Mouse (Mus musculus) cerebellum, adult 2 months (tissue): ENCODE results near the gene Ppp1ca. TPM values are rescaled to one million over a fixed set of nuclear protein-coding genes. Genes with fewer than 3 reads are reported as not detected.
A peak's percentile ranks its signal among the peaks of the same experiment; 100 is the strongest.

ENCODE experiments used
- DNase-seq, 2 experiments: peaks; one replicate each; pipeline ENCODE4 v3.0.0; 2021
- H3K27ac ChIP-seq: fragments of 200-500 bp; 2 replicates; pipeline ENCODE4 v1.5.1; 2012; ENCODE audit warnings: low read length, control low read depth, inconsistent platforms; ENCODE audit not compliant: insufficient read depth
- H3K27me3 ChIP-seq: fragments of 200-500 bp; 2 replicates; pipeline ENCODE4 v1.6.1; 2012; ENCODE audit warnings: inconsistent platforms, mild to moderate bottlenecking, low read length, moderate library complexity; ENCODE audit not compliant: control insufficient read depth, insufficient read depth
- H3K4me1 ChIP-seq: fragments of 200-500 bp; 2 replicates; pipeline ENCODE4 v1.6.1; 2011; ENCODE audit warnings: low read length; ENCODE audit not compliant: control insufficient read depth, insufficient read depth
- H3K4me3 ChIP-seq: fragments of 200-500 bp; replicated peaks from 2 replicates; pipeline ENCODE3; 2011; ENCODE audit warnings: mild to moderate bottlenecking, low read depth, low read length, control low read depth; ENCODE audit not compliant: insufficient read depth
- CTCF ChIP-seq: fragments of 200-500 bp; IDR thresholded peaks from 2 replicates; pipeline ENCODE4 v1.5.1; 2011; ENCODE audit warnings: low read depth, mild to moderate bottlenecking, control low read depth, low read length, moderate library complexity, borderline replicate concordance; ENCODE audit not compliant: insufficient read depth
- POLR2A ChIP-seq: fragments of 200-500 bp; IDR thresholded peaks from 2 replicates; pipeline ENCODE4 v1.6.1; 2011; ENCODE audit warnings: low read length, control low read depth, borderline replicate concordance; ENCODE audit not compliant: insufficient read depth
- WGBS: fragments of 180-500 bp; shearing (Covaris S2); methylation state at CpG from one replicate; pipeline ENCODE4 v1.1.7; 2018; 5-methylcytosine and 5-hydroxymethylcytosine counted together
- polyA plus RNA-seq: library from polyadenylated mRNA; depleted of rRNA; stranded (reverse); fragments of >200 nt; gene quantifications from 2 replicates; pipeline ENCODE4 v1.2.3, GENCODE M21; 2012; rRNA removed

Gene Ppp1ca
- polyA plus RNA-seq: 316 and 348 TPM in 2 replicates

- peak; percentile 60; the same call in 1 of the 2 replicates for TF ChIP-seq CTCF
- peak; percentile 76 for TF ChIP-seq POLR2A
- peak; percentile 94 to 95 for DNase-seq
- 3% methylated on average over 38 of the region's 47 CpGs for WGBS
- H3K4me1 ChIP-seq: peaks cover 33% of the 10 kb centered on the region
- H3K4me3 ChIP-seq: peak within 1 kb of the TSS; percentile 95
- peak within 1 kb of the TSS; percentile 49 for H3K27ac ChIP-seq
- no peaks in the 10 kb centered on the region for H3K27me3 ChIP-seq
Measured at GRCm38 (mm10) chr19:4191528-4192250, at the start of gene Ppp1ca. Gene Ppp1ca, plus strand, starts transcription at chr19:4192065.

- Histone ChIP-seq H3K27ac (no peak overlapping the region), H3K27me3 (no peaks in the 10 kb centered on the region), H3K4me3 (no peak overlapping the region), H3K4me1 (peaks cover 10% of the 10 kb centered on the region)
- DNase-seq: peak in 1 of 2 experiments; percentile 29
- 42% methylated on average over 18 of the region's 18 CpGs for WGBS
- TF ChIP-seq CTCF (no peak), POLR2A (no peak)
Measured at GRCm38 (mm10) chr19:4142416-4143173, 49.3 kb upstream of the Ppp1ca start.

- DNase-seq: no peak
- H3K4me3 ChIP-seq: no peak within 1 kb of the TSS
- 77% methylated on average over 7 of the region's 7 CpGs for WGBS
- no peak within 1 kb of the TSS for H3K27ac ChIP-seq
- peaks cover 15% of the 10 kb centered on the region for H3K4me1 ChIP-seq
- TF ChIP-seq POLR2A (no peak), CTCF (no peak)
- H3K27me3 ChIP-seq: no peaks in the 10 kb centered on the region
Measured at GRCm38 (mm10) chr19:4143759-4144268, 48.1 kb upstream of the Ppp1ca start, which contains the start of gene Cabp4. Gene Cabp4, minus strand, starts transcription at chr19:4144033.

GRCm38 (mm10) chr19:4144550-4145498, 47.0 kb upstream of the Ppp1ca start:
- H3K4me1 ChIP-seq: peaks cover 20% of the 10 kb centered on the region
- no peak overlapping the region for H3K27ac ChIP-seq
- H3K4me3 ChIP-seq: no peak overlapping the region
- no peak for TF ChIP-seq POLR2A
- no peaks in the 10 kb centered on the region for H3K27me3 ChIP-seq
- WGBS: 87% methylated on average over 16 of the region's 16 CpGs
- no peak for DNase-seq

GRCm38 (mm10) chr19:4145936-4146335, 45.9 kb upstream of the Ppp1ca start:
- DNase-seq: no peak
- Histone ChIP-seq H3K4me1 (peaks cover 25% of the 10 kb centered on the region), H3K4me3 (no peak overlapping the region), H3K27me3 (no peaks in the 10 kb centered on the region), H3K27ac (no peak overlapping the region)
- WGBS: 93% methylated on average over 5 of the region's 5 CpGs
- TF ChIP-seq CTCF: no peak
- TF ChIP-seq POLR2A: no peak

GRCm38 (mm10) chr19:4146366-4147021, 45.4 kb upstream of the Ppp1ca start:
- Histone ChIP-seq H3K4me3 (no peak overlapping the region), H3K27me3 (no peaks in the 10 kb centered on the region), H3K4me1 (peaks cover 25% of the 10 kb centered on the region), H3K27ac (peak overlapping the region; percentile 68)
- no peak for TF ChIP-seq CTCF
- no peak for TF ChIP-seq POLR2A
- DNase-seq: no peak
- 67% methylated on average over 12 of the region's 12 CpGs for WGBS

- peaks cover 29% of the 10 kb centered on the region for H3K4me1 ChIP-seq
- DNase-seq: no peak
- H3K27me3 ChIP-seq: no peaks in the 10 kb centered on the region
- WGBS: 35% methylated on average over 3 of the region's 3 CpGs
- H3K4me3 ChIP-seq: no peak overlapping the region
- no peak for TF ChIP-seq CTCF
- TF ChIP-seq POLR2A: no peak
- peak overlapping the region; percentile 68 for H3K27ac ChIP-seq
Measured at GRCm38 (mm10) chr19:4147022-4147405, 44.9 kb upstream of the Ppp1ca start.
